Mouse (Mus musculus): ENCODE data around the gene Arfgap3.

DNA sequence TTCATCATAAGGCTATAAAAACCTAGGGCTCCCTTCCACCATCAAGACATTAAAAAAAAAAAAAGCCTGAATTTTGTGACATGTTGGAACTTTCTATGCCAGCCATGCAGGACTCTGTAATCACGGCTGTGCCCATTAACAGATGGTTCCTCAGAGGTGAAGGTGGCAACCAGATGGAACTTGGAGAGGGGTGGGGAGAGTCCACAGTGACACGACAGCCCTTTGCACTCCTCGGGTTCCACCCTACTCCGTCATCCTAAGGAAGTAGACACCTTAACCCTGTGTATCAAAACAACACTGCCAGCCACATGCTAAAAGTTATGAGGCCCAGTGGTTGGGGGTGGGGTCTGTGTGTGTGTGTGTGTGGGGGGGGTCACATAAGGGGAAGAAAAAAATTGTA lies 1.3 kb downstream of the Arfgap3 start:
- TF ChIP-seq CTCF (IDR thresholded peaks at IDR 0.05; ENCODE audit: low read depth) (no peak), EP300 (IDR thresholded peaks at IDR 0.05; ENCODE audit: low read depth) (no peak)

Measured in liver, embryonic 14.5 days (tissue).